Mouse (Mus musculus) CH12F3 (cell line): ENCODE results near the gene Gm13102.
"Not testable (repeated sequence)": the region's sequence is repeated elsewhere in the genome, so short reads cannot be mapped to it uniquely, and the experiment has no call there.

Experiments used
- in situ Hi-C: fragments of 300-500 bp; cut with MboI; formaldehyde crosslinking; loops from 2 replicates; pipeline ENCODE4 v1.14.3; 2020; ENCODE audit warnings: low sequenced_read_pairs

Gene Gm13102

DNA sequence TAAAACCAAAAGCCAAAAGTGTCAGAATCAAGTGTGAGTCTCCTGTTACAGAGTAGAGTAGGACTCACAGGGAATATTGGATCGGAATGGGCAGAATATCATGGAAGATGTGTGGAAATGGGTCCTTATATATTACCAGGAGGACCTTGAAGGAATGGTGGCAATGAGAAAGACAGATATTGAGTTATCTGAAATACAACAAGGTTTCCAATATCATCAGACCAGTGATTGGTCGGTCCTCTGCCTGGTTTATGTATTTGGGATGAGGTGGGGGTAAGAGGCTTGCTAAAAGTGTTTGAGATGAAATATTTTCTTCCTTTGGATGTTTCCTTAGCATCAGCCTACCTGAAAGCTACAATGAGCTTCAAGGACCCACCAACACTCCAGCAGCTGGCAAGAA is at the start of gene Gm13102:
Gene Gm13102 (plus strand): TSS at position 301 of the 400 bp plus-strand sequence.
- in situ Hi-C loops = not testable (repeated sequence)

DNA sequence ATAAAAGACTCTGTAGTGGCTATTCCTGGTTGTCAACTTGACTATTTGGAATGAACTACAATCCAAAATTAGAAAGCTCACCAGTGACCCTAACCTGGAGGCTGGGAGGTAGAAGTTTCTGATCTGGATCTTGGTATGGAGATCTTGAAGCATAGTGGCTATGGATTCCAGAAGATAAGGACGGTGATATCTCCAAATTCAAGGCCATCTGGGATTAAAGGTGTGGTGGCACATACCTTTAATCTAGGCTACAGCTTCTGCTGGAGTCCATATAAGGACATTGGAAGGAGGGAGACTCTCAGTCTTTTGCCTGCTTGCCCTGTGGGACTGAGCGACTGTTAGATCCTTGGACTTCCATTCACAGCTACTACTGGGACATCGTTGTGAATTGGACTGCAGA is 47.4 kb upstream of the Gm13102 start, which contains the start of gene Pramel4:
Gene Pramel4 (plus strand): TSS at position 301 of the 400 bp plus-strand sequence.
- in situ Hi-C loops = not testable (repeated sequence)
